Mouse (Mus musculus) bone marrow macrophage, adult 2 months (primary cell): Measurements from ENCODE around the gene Camk2d. TPM values are rescaled to one million over a fixed set of nuclear protein-coding genes. Genes with fewer than 3 reads are reported as not detected.
A peak's percentile ranks its signal among the peaks of the same experiment; 100 is the strongest.

Experiments used
- H3K27ac ChIP-seq: 2 replicates; pipeline ENCODE4 v1.5.1; 2012; ENCODE audit warnings: low read depth, low read length; ENCODE audit not compliant: insufficient read depth
- H3K4me1 ChIP-seq: 2 replicates; pipeline ENCODE4 v1.6.1; 2012; ENCODE audit warnings: low read length; ENCODE audit not compliant: control insufficient read depth, insufficient read depth
- H3K4me3 ChIP-seq: 2 replicates; pipeline ENCODE4 v1.5.1; 2012; ENCODE audit warnings: mild to moderate bottlenecking, low read length, moderate library complexity; ENCODE audit not compliant: insufficient read depth
- CTCF ChIP-seq: IDR thresholded peaks from 2 replicates; pipeline ENCODE4 v1.5.1; 2012; ENCODE audit warnings: low read depth, mild to moderate bottlenecking, low read length, moderate library complexity
- POLR2A ChIP-seq: IDR thresholded peaks from 2 replicates; pipeline ENCODE4 v1.6.1; 2012; ENCODE audit warnings: mild to moderate bottlenecking, low read depth, low read length, borderline replicate concordance
- polyA plus RNA-seq: library from polyadenylated mRNA; stranded (reverse); fragments of >200 nt; gene quantifications from 2 replicates; pipeline ENCODE4 v1.2.4, GENCODE M21; 2012; ENCODE audit not compliant: missing spikeins, insufficient read depth, insufficient read length

Camk2d gene
- polyA plus RNA-seq, 1 experiment, result 59.0 TPM

- TF ChIP-seq CTCF (no peak), POLR2A (no peak)
- no peak overlapping the region for H3K4me3 ChIP-seq
- H3K4me1 ChIP-seq, result peaks cover 29% of the 10 kb centered on the region
- no peak overlapping the region for H3K27ac ChIP-seq
Observed at GRCm38 (mm10) chr3:126609795-126610451, 13.8 kb downstream of the Camk2d start.

DNA sequence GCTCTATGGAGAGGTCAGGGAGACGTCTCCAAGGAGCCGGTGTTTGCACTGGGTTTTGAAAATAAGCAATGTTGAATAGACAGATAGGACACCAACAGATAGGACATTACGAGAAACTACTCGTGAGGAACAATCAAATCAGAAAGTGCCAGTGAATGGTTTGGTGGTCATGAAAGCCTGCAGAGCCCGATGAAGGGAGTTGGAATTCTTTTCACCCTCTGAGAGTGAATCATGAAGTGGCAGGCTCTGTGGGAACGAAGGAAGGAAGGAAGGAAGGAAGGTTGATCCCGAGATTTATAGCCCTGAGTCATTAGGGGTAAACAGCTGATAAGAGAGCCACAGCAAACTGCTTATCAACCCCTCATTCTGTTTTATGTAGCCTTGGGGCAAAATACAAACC lies 15.5 kb downstream of the Camk2d start:
- Histone ChIP-seq H3K4me3 (no peak overlapping the region), H3K4me1 (peaks cover 29% of the 10 kb centered on the region), H3K27ac (no peak overlapping the region)
- no peak for TF ChIP-seq POLR2A
- no peak for TF ChIP-seq CTCF

DNA sequence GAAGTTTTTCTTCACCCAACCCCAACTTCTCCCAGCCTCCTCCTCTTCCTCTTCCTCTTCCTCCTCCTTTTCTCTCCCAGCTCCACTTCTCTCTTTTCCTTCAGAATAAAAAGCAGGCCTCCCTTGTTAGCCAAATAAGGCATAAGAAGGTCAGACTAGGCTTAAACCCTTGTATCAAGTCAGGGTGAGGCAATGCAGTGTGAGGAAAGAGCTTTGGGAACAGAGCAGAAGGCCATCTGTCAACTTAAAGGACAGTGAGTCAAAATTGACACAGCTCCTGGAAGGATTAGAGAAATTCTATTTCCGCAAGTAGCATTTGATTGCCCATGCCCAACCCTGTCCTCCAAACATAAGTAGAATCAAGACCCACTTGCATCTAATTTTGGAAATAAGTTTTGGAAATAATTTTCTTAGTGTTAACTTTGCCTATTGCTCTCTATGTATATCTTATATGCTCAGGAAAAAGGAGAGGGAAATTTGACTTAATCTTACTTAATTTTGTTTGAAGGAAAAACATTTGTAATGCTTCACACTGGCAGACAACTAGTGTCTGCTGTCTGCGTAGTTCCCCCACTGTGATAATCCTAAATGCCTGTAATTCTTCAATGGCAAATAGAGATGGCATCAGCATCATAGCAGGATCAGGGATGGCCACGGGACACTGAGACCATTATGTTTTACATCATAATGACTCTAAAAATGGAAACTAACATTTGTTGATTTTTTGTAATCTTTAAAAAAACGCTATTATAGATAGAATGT lies 16.8 kb downstream of the Camk2d start:
- Histone ChIP-seq H3K4me1 (peaks cover 29% of the 10 kb centered on the region), H3K4me3 (peak overlapping the region; percentile 10), H3K27ac (peak overlapping the region; percentile 36)
- no peak for TF ChIP-seq POLR2A
- TF ChIP-seq CTCF, result no peak

DNA sequence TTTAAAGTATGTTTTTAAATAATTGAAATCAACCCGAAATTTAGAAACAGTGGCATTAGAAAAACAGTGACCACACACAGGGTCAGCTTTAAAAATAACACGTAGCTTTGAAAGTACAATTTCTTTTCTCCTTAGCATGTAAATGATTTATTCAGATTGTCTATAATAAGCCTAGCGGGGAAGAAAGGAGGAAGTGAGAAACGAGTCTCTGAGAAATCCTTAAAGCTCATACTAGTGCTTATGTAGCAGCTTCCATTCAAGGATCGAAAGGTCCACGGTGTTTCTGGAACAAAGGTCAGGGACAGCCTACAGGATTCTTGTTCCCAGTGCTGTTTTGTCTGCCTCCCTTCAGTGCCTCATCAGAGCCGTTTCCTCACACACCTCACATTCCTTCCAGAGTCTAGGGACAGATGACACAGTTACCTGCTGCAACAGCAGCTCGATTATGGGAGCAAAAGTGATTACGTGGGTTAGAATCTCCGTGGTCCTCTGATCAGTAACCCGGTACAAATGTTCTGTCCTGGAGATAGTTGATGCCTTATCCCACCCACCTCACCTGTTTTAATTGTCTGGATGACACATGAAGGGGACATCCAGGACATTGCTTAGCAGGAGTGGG lies 17.5 kb downstream of the Camk2d start:
- Histone ChIP-seq H3K4me1 (peaks cover 29% of the 10 kb centered on the region), H3K27ac (no peak overlapping the region), H3K4me3 (peak overlapping the region; percentile 51)
- no peak for TF ChIP-seq CTCF
- no peak for TF ChIP-seq POLR2A

DNA sequence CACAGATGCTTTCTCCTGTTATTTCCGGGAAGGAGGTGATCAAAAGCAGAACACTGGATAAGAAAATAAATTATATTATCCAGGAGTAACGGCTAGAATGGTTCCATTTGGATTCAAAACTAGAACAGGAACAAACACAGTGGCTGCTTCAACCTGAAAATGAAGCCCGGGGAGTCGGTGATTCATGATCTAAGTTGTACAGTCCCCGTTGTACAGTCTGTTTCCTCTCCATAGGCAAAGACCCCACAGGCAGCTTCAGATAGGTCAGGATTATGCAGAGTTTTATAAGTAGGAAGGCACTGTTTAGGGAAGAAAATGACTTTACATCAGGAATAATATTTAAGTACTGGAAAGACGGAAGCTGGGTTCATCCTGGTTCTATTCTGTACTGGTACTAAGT lies 19.2 kb downstream of the Camk2d start:
- Histone ChIP-seq H3K4me3 (no peak overlapping the region), H3K4me1 (peaks cover 20% of the 10 kb centered on the region), H3K27ac (no peak overlapping the region)
- TF ChIP-seq POLR2A (no peak), CTCF (no peak)

DNA sequence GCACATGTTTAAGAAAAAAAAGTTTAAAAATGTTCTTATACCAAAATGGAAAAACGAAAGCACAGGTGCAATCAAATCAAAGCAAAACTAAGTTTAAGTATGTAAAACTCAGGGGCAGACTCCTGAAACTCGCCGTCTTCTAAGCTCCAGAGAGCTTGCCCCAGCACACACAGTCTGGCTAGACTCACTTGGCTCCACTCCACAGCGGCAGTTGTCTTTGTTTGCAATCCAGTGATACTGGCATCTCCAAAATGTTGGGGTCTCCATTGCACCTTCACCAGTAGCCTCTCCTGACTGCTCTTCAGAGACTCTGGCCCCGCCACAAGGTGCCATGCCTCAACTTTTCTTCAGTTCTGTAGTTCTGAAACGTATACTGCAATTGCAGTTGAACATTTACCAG lies 24.1 kb downstream of the Camk2d start:
- TF ChIP-seq POLR2A (no peak), CTCF (no peak)
- Histone ChIP-seq H3K4me3 (no peak overlapping the region), H3K4me1 (peaks cover 21% of the 10 kb centered on the region), H3K27ac (no peak overlapping the region)

- Histone ChIP-seq H3K27ac (no peak overlapping the region), H3K4me1 (peaks cover 31% of the 10 kb centered on the region), H3K4me3 (no peak overlapping the region)
- no peak for TF ChIP-seq CTCF
- TF ChIP-seq POLR2A, result no peak
Observed at GRCm38 (mm10) chr3:126622509-126622908, 26.4 kb downstream of the Camk2d start.

GRCm38 (mm10) chr3:126624994-126625763 lies 29.1 kb downstream of the Camk2d start:
- Histone ChIP-seq H3K4me3 (peak overlapping the region; percentile 14; the same call in 1 of the 2 replicates), H3K27ac (peak overlapping the region; percentile 84), H3K4me1 (peaks cover 45% of the 10 kb centered on the region)
- TF ChIP-seq CTCF, result no peak
- no peak for TF ChIP-seq POLR2A

DNA sequence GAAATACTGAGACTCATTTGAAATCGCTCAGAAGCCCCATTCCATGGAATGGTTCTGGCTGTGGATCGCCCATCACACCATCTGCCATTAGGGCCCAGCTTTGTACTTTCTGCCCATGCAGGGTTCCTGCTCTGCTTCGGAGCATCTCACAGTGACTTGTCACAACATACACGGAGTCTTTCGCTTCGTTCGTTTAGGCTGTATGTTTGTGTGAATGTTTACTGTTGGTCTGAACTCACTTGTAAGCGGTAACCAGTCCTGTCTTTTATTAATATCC lies 29.6 kb downstream of the Camk2d start:
- H3K27ac ChIP-seq, result peak overlapping the region; percentile 84
- TF ChIP-seq CTCF (no peak), POLR2A (no peak)
- H3K4me3 ChIP-seq, result peak overlapping the region; percentile 14
- peaks cover 48% of the 10 kb centered on the region for H3K4me1 ChIP-seq

DNA sequence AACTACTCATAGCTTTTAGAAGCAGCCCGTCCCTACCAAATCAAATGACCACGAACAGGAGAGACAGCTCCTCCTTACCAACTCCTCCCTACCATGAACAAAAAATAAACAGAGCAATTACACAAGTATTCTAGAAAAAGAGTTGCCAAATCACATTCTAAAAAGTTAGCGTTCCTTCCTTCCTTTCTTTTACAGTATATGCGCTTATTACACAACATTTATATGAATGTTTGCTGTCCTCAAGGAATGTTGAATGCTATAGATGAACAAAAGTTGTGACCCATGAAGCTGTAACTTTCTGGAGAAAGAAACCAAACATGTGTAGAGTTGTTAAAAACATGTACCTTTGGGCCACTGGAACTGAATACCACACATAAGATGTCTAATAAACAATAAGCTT lies 31.9 kb downstream of the Camk2d start:
- no peak for TF ChIP-seq POLR2A
- TF ChIP-seq CTCF, result no peak
- Histone ChIP-seq H3K4me1 (peaks cover 40% of the 10 kb centered on the region), H3K27ac (peak overlapping the region; percentile 94), H3K4me3 (no peak overlapping the region)
